Mouse (Mus musculus) erythroblast, embryonic 14.5 days (primary cell): ENCODE data around the gene Prg3.

Source experiments
- GATA1 ChIP-seq: IDR thresholded peaks from 2 replicates; pipeline ENCODE4 v1.6.1; 2012; ENCODE audit warnings: low read length, inconsistent platforms, mixed read lengths
- TAL1 ChIP-seq: IDR thresholded peaks from 3 replicates; pipeline ENCODE4 v1.6.1; 2012; ENCODE audit warnings: low read length, inconsistent platforms, mixed read lengths

GRCm38 (mm10) chr2:85006600-85006999 lies 18.6 kb downstream of the Prg3 start:
- no peak for TF ChIP-seq GATA1
- no peak for TF ChIP-seq TAL1
